Mouse (Mus musculus) gastrocnemius, adult 8-10 months (tissue): ENCODE data around the gene 7420426K07Rik. TPM values are rescaled to one million over a fixed set of nuclear protein-coding genes. Genes with fewer than 3 reads are reported as not detected.

Experiments used
- DNase-seq, 2 experiments: peaks; one replicate each; pipeline ENCODE4 v3.0.0; 2022; ENCODE audit warnings: low spot score in 2 of 2
- total RNA-seq, 4 experiments: library from RNA; stranded (reverse); gene quantifications; 2 replicates each; pipeline ENCODE4 v1.2.4; 2022

The 7420426K07Rik gene
- total RNA-seq = not detected

DNA sequence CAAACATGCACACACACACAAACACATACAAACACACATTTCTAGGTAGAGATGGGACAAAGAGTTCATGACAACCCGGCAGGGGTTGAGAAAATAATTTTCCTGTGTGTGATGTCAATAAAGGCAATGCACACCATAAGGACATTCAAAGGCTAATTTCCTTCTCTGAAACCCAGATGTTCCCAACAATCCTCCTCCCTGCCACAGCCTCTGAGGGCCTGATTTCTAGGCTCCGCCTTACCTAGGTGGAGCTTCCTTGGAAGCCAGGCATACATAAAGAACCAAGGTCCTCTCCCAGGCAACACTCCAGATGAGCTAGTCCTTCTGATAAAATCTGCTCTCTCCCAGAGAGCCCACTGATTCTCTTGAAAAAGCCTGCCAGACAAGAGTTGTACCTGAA, at the start of gene 7420426K07Rik:
Gene 7420426K07Rik (plus strand): TSS at position 301 of the 400 bp plus-strand sequence.
- DNase-seq = no peak

- no peak for DNase-seq
Observed at GRCm38 (mm10) chr9:98856210-98856609, 46.7 kb upstream of the 7420426K07Rik start, which contains the start of gene Prr23a2. Prr23a2 (plus strand) TSS chr9:98856494.

DNA sequence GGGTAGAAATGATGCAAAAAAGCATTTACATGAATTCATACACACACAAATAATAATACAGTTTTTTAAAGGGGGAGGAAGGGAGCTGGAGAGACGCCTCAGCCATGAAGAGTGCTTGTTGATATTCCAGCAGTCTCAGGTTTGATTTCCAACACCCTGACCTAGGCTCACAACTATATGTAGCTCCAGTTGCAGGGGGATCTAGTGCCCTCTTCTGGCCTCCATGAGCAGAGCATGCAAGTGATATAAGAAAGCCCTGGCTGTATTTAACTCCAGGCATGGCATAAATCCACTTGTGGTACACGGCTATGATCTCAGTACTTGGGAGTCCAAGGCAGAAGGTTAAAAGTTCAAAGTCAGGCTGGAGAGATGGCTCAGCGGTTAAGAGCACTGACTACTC, 39.5 kb upstream of the 7420426K07Rik start:
- no peak for DNase-seq

GRCm38 (mm10) chr9:98864571-98864970, 38.3 kb upstream of the 7420426K07Rik start, which contains the start of gene Prr23a3:
Prr23a3 (plus strand) TSS chr9:98864767.
- DNase-seq = no peak

DNA sequence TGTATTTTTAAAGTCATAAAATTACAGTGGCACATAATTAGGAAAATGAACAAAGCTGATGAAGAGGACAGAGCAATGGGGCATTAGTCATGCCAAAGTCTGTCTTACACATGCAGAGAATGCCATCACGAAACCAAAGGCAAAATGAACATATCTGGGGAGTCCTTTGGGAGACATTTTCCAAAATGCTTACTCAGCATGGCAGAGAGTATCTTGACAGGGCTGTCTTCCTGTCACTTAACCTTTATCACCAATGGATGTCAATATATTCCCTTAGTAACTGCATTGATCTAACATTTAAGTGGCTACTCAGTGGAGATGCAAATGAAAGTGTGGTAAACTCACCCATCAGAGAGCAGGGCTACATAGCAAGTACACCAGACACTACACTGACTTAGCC, 1.4 kb upstream of the 7420426K07Rik start:
- DNase-seq = no peak

GRCm38 (mm10) chr9:98920629-98921523, 18.0 kb downstream of the 7420426K07Rik start:
- no peak for DNase-seq

- no peak for DNase-seq
Observed at GRCm38 (mm10) chr9:98923119-98923518, 20.2 kb downstream of the 7420426K07Rik start.

- DNase-seq = no peak
Observed at GRCm38 (mm10) chr9:98924183-98924582, 21.3 kb downstream of the 7420426K07Rik start.

DNA sequence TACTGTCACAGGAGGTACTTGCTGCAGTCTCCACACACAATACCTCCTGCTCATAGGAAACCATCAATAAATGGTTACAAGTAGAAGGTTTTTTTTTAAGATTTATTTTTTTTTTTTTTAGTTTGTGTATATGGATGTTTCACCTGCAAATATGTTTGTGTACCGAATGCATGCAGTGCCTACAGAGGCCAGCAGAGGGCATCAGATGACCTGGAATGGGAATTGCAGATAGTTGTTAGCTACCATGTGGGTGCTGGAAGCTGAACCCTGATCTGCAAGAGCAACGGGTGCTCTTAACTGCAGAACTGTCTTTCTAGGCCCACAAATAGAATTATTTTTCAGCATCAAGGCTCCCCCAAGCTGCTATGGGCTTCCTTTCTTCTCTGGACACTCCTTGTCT, 26.6 kb downstream of the 7420426K07Rik start:
- no peak for DNase-seq

GRCm38 (mm10) chr9:98932931-98933330, 30.0 kb downstream of the 7420426K07Rik start:
- DNase-seq = no peak

GRCm38 (mm10) chr9:98935190-98935909, 32.4 kb downstream of the 7420426K07Rik start:
- DNase-seq = no peak

- DNase-seq = no peak
Observed at GRCm38 (mm10) chr9:98939290-98939689, 36.4 kb downstream of the 7420426K07Rik start.

- DNase-seq = no peak
Observed at GRCm38 (mm10) chr9:98952171-98953050, 49.5 kb downstream of the 7420426K07Rik start.

GRCm38 (mm10) chr9:98953291-98953690, 50.4 kb downstream of the 7420426K07Rik start:
- DNase-seq = no peak

DNA sequence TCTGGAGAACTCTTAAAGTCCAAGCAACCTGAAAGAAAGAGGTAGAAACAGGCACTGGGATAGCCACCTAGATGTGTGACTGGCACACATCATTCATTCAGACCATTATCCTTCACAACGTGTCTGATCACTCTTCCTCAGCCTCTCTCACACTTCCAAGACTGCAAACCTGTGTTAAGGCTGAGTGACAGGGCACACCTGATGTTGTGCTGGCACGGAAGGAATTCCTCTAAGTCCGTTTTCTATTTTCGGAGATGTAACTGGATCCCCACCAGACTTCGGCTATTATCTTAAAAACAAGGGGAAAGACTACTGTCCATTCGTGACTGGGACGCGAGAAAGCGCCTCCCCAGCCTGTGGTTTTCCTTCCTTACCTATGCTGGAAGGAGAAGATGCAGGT, 50.9 kb downstream of the 7420426K07Rik start:
- no peak for DNase-seq

Other genes starting within 250 kb of the 7420426K07Rik start
- not detected for gene Prr23a1, start 60.6 kb upstream of the 7420426K07Rik start, total RNA-seq
- gene Prr23a2, start 46.6 kb upstream of the 7420426K07Rik start, total RNA-seq = not detected
- gene Prr23a3, start 38.4 kb upstream of the 7420426K07Rik start, total RNA-seq = not detected
- not detected for gene Foxl2, start 52.2 kb downstream of the 7420426K07Rik start, total RNA-seq
- 1 to 10 TPM in 2 of 4 experiments, under 1 TPM in 2; 0.82 to 2.5 (median 1.4) TPM for gene Faim, start 83.3 kb downstream of the 7420426K07Rik start, total RNA-seq
- gene Gm1123, start 132.6 kb downstream of the 7420426K07Rik start, total RNA-seq = not detected
- 1 to 10 TPM; 5.8 to 7.7 (median 6.6) TPM for gene Pik3cb, start 237.5 kb downstream of the 7420426K07Rik start, total RNA-seq